Mouse (Mus musculus): ENCODE results near the gene Ppp2r5d. TPM values are rescaled to one million over a fixed set of nuclear protein-coding genes. Genes with fewer than 3 reads are reported as not detected.

The Ppp2r5d gene
- polyA plus RNA-seq, 1 experiment: 28.8 TPM

DNA sequence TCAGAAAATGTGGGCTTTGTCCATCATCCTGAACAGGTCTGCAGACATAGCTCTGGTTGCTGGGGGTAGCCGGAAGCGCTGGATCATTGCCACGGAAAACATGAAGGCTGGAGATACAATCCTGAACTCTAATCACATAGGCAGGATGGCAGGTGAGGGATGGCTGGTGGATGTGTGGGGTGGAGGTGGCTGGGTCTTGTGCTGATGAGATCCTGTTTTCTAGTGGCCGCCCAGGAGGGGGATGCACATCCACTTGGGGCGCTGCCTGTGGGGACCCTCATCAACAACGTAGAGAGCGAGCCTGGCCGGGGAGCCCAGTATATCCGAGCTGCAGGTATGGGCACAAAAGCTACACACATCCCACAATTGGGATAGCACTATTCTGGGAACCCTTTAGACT is 56.5 kb downstream of the Ppp2r5d start:
- Histone ChIP-seq H3K4me1 (ENCODE audit: control insufficient read depth, insufficient read depth, insufficient read length) (peaks cover 17% of the 10 kb centered on the region; the same call in 1 of the 2 replicates), H3K4me3 (ENCODE audit: extremely low read depth, insufficient read depth, insufficient read length) (no peak overlapping the region), H3K27ac (ENCODE audit: insufficient read depth, low read length) (no peak overlapping the region), H3K27me3 (ENCODE audit: control insufficient read depth, insufficient read depth, low read length) (no peaks in the 10 kb centered on the region), H3K36me3 (ENCODE audit: control insufficient read depth, insufficient read depth, low read length) (peaks cover 2% of the 10 kb centered on the region; the same call in 1 of the 2 replicates)
- DNase-seq (ENCODE audit: low read depth in 1 of 2, low spot score in 2 of 2): no peak
- TF ChIP-seq POLR2A (IDR thresholded peaks at IDR 0.05; ENCODE audit: low read depth, low read length) (no peak), CTCF (IDR thresholded peaks at IDR 0.05; ENCODE audit: extremely low read depth, insufficient read depth, insufficient read length, insufficient replicate concordance) (no peak)
- WGBS: 96% methylated on average over 9 of the region's 9 CpGs

DNA sequence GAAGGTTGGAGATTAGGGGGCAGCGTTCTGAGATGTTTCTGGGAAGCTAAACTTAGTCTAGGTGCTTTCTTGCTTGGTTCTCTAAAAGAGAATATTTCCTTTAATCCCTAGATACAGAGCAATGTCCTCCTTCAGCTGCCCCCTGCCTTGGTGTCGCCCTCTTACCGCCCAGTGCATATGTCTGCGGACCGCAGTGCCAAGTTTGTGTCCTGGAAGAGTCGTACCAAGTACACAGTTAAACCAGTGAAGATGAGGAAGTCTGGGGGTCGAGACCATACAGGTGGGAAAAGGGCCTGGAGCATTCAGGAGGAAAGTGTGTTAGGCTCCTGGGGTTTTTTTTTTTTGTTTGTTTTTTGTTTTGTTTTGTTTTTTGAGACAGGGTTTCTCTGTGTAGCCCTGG is 57.6 kb downstream of the Ppp2r5d start:
- peaks cover 17% of the 10 kb centered on the region; the same call in 1 of the 2 replicates for H3K4me1 ChIP-seq (ENCODE audit: control insufficient read depth, insufficient read depth, insufficient read length)
- H3K4me3 ChIP-seq (ENCODE audit: extremely low read depth, insufficient read depth, insufficient read length): no peak overlapping the region

DNA sequence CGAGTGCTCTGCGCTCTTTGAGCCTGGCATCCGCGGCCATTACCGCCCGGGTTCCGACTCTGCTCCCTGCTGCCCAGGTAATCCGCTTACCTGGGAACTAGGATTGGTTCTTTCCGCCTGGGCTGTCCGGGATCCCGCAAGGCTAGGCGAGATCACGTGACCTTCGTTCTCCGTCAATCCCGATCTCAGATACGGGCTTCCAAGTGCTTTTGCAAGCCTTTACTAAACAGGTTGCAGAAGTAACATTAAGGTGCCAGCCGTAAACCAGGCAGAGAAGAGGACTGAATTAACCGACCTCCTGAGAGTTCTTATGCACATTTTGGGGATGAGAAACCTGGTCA is 58.6 kb downstream of the Ppp2r5d start:
- peaks cover 15% of the 10 kb centered on the region; the same call in 1 of the 2 replicates for H3K4me1 ChIP-seq (ENCODE audit: control insufficient read depth, insufficient read depth, insufficient read length)
- no peak for DNase-seq (ENCODE audit: low read depth in 1 of 2, low spot score in 2 of 2)
- H3K36me3 ChIP-seq (ENCODE audit: control insufficient read depth, insufficient read depth, low read length): peaks cover 6% of the 10 kb centered on the region
- TF ChIP-seq CTCF (IDR thresholded peaks at IDR 0.05; ENCODE audit: extremely low read depth, insufficient read depth, insufficient read length, insufficient replicate concordance) (no peak), POLR2A (IDR thresholded peaks at IDR 0.05; ENCODE audit: low read depth, low read length) (no peak)
- peak overlapping the region; percentile 79 for H3K4me3 ChIP-seq (ENCODE audit: extremely low read depth, insufficient read depth, insufficient read length)
- peak overlapping the region; percentile 78 for H3K27ac ChIP-seq (ENCODE audit: insufficient read depth, low read length)
- H3K27me3 ChIP-seq (ENCODE audit: control insufficient read depth, insufficient read depth, low read length): no peaks in the 10 kb centered on the region
- WGBS: 1% methylated on average over 19 of the region's 19 CpGs

More for the DNA sequence above, 57.6 kb downstream of the Ppp2r5d start:
- DNase-seq (ENCODE audit: low read depth in 1 of 2, low spot score in 2 of 2): no peak
- TF ChIP-seq POLR2A (IDR thresholded peaks at IDR 0.05; ENCODE audit: low read depth, low read length) (no peak), CTCF (IDR thresholded peaks at IDR 0.05; ENCODE audit: extremely low read depth, insufficient read depth, insufficient read length, insufficient replicate concordance) (no peak)
- Histone ChIP-seq H3K27me3 (ENCODE audit: control insufficient read depth, insufficient read depth, low read length) (no peaks in the 10 kb centered on the region), H3K36me3 (ENCODE audit: control insufficient read depth, insufficient read depth, low read length) (peaks cover 2% of the 10 kb centered on the region; the same call in 1 of the 2 replicates), H3K27ac (ENCODE audit: insufficient read depth, low read length) (no peak overlapping the region)
- 91% methylated on average over 7 of the region's 7 CpGs for WGBS

DNA sequence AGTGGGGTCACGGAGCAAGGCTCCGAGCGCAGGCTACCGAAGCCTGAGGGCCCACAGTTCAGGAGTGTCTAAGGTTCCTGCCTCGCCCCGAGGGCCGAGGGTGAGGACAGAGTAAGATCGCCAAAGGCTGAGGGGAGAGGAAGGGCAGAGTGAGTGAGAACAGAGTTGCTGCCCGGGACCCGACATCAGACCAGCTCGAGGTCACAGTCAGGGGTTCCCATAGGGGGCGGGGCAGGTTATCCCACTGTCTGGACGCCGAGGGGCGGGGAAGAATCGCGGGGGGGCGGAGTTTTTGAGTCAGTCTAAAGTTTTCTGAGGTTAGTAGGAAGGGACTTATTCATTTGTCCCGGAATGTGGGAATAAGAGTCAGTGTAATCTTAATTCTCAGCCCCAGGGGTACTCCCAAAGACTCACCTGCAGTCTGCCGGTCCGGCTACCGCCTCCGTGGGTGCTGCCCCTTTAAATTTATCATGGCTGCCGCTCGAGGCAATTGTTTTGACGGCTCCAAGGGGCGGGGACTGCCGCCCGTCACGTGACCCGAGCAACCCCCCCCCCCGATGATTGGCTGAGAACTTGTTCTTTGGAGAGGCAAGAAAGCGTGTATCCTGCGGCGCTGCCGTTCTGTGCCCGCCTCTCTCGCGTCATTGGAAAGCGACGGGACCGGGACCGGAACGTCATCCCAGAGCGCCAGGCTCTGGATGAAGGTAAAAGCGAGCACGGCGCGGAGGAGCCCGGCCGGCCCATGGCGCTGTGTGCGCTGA is 59.2 kb downstream of the Ppp2r5d start, which contains the start of the genes Klc4 and Mrpl2:
TSS of gene Klc4 (minus strand) at position 462 of the 761 bp plus-strand sequence.
TSS of gene Mrpl2 (plus strand) at position 669 of the 761 bp plus-strand sequence.
- Histone ChIP-seq H3K27ac (ENCODE audit: insufficient read depth, low read length) (peak within 1 kb of the TSS; percentile 78), H3K4me1 (ENCODE audit: control insufficient read depth, insufficient read depth, insufficient read length) (peaks cover 10% of the 10 kb centered on the region; the same call in 1 of the 2 replicates), H3K27me3 (ENCODE audit: control insufficient read depth, insufficient read depth, low read length) (no peaks in the 10 kb centered on the region), H3K4me3 (ENCODE audit: extremely low read depth, insufficient read depth, insufficient read length) (peak within 1 kb of the TSS; percentile 79), H3K36me3 (ENCODE audit: control insufficient read depth, insufficient read depth, low read length) (peaks cover 6% of the 10 kb centered on the region)
- DNase-seq (ENCODE audit: low read depth in 1 of 2, low spot score in 2 of 2): peak; percentile 98
- under 1% methylated on average over 53 of the region's 53 CpGs for WGBS
- TF ChIP-seq CTCF (IDR thresholded peaks at IDR 0.05; ENCODE audit: extremely low read depth, insufficient read depth, insufficient read length, insufficient replicate concordance) (no peak), POLR2A (IDR thresholded peaks at IDR 0.05; ENCODE audit: low read depth, low read length) (peak; percentile 75)

DNA sequence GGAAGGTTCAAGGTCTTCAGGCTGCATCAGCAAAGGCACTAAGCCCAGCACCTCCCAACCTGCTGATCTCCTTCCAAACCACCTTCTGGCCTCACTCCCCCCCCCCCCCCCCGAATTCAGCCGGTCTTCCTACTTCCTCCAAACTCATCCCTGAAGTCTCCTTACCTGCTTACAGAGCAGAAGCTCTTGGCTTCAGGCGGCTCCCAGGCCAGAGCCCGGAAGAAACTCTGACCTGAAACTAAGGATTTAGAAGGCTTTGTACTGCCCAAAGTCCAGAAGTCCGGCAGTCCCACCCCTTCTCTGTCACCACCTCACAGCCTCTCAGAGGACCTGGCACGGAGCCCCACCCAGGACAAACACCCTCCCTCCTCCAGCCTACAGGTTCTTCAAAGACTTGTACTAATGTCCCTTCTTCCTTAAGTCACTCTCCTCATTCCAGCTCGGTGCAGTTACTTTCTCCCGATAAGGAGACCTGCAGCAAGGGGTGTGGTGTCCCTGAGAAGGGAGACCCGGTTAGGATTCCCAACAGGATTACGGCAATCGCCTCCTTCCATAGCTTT is 59.9 kb downstream of the Ppp2r5d start:
- 19% methylated on average over 11 of the region's 11 CpGs for WGBS
- Histone ChIP-seq H3K27ac (ENCODE audit: insufficient read depth, low read length) (peak overlapping the region; percentile 34; the same call in 1 of the 2 replicates), H3K4me1 (ENCODE audit: control insufficient read depth, insufficient read depth, insufficient read length) (peaks cover 5% of the 10 kb centered on the region; the same call in 1 of the 2 replicates), H3K27me3 (ENCODE audit: control insufficient read depth, insufficient read depth, low read length) (no peaks in the 10 kb centered on the region), H3K4me3 (ENCODE audit: extremely low read depth, insufficient read depth, insufficient read length) (peak overlapping the region; percentile 70), H3K36me3 (ENCODE audit: control insufficient read depth, insufficient read depth, low read length) (peaks cover 6% of the 10 kb centered on the region)
- DNase-seq (ENCODE audit: low read depth in 1 of 2, low spot score in 2 of 2): no peak
- TF ChIP-seq CTCF (IDR thresholded peaks at IDR 0.05; ENCODE audit: extremely low read depth, insufficient read depth, insufficient read length, insufficient replicate concordance) (no peak), POLR2A (IDR thresholded peaks at IDR 0.05; ENCODE audit: low read depth, low read length) (no peak)

DNA sequence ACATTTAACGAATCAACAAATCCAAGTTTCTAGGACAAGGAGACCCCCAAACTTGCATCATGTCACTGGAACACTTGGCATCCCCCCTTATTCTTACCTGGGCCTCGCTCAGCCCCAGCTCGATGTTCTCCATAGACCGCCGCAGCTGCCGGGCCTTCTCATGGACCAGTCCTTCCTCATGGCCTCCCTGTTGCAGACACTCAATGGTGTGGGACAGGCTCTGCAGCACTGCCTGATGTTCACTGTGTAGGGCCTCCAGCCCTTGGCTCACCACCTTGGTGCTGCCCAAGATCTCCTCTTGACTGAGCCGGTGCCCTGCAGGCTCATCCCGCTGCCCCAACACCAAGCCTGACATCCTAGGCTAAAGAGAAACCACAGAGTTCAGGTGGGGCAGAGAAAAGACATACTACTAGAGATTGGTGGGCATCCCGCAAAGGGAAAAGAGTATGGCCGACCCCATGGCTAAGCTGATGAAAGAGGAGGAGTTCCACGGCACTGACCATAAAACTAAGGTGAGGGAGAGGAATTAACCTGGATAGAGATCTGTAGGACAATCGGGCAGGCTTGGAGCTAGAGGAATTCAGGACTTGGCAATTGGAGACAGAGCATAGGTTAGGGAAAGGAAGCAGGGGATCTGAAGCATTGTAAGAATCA is 60.6 kb downstream of the Ppp2r5d start:
- H3K4me3 ChIP-seq (ENCODE audit: extremely low read depth, insufficient read depth, insufficient read length): no peak overlapping the region

More for the DNA sequence above, 60.6 kb downstream of the Ppp2r5d start:
- Histone ChIP-seq H3K27ac (ENCODE audit: insufficient read depth, low read length) (no peak overlapping the region), H3K4me1 (ENCODE audit: control insufficient read depth, insufficient read depth, insufficient read length) (peaks cover 3% of the 10 kb centered on the region; the same call in 1 of the 2 replicates), H3K36me3 (ENCODE audit: control insufficient read depth, insufficient read depth, low read length) (peaks cover 10% of the 10 kb centered on the region), H3K27me3 (ENCODE audit: control insufficient read depth, insufficient read depth, low read length) (no peaks in the 10 kb centered on the region)
- DNase-seq (ENCODE audit: low read depth in 1 of 2, low spot score in 2 of 2): no peak
- WGBS: 87% methylated on average over 12 of the region's 12 CpGs
- no peak for TF ChIP-seq CTCF (IDR thresholded peaks at IDR 0.05; ENCODE audit: extremely low read depth, insufficient read depth, insufficient read length, insufficient replicate concordance)
- no peak for TF ChIP-seq POLR2A (IDR thresholded peaks at IDR 0.05; ENCODE audit: low read depth, low read length)

Data from spleen, adult 2 months (tissue).